Mouse (Mus musculus) ovary, postnatal 36 days (tissue): ENCODE data around the gene Lrrc59.

Experiments used
- DNase-seq: peaks from one replicate; pipeline ENCODE4 v3.0.0; 2022; ENCODE audit warnings: low spot score, mixed read lengths

Gene Lrrc59

DNA sequence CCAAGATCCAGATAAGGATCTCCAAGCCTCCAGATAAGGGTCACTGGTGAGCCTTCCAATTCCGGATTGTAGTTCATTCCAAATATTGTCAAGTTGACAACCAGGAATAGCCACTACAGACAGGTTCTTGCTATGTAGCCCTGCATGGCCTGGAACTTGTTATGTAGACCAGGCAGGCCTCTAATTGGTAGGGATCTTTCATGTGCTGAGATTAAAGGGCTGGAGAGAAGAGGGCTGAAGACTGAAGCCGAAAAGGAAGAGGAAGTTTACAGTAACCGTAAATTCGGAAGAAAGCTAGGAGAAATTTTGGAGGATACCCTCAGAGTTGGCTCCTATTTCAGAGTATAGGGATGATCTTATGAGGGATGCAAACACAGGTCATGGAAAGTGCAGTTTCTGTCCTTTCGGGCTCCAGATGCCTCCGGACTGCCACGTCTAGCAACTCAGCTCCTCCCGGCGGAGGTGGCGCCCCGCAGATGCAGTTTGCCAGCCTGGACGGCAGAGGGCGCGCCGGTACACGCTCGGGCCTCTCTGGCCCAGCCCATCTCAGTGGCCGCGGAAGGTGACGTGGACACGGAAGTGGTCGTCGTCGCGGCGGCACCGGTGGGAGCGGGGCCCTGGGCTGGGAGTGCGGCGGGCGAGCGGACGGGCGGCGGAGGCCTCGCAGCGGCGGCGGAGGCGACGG is at the start of gene Lrrc59:
Lrrc59 (plus strand) TSS at position 569 of the 685 bp plus-strand sequence.
- peak; percentile 96 for DNase-seq

DNA sequence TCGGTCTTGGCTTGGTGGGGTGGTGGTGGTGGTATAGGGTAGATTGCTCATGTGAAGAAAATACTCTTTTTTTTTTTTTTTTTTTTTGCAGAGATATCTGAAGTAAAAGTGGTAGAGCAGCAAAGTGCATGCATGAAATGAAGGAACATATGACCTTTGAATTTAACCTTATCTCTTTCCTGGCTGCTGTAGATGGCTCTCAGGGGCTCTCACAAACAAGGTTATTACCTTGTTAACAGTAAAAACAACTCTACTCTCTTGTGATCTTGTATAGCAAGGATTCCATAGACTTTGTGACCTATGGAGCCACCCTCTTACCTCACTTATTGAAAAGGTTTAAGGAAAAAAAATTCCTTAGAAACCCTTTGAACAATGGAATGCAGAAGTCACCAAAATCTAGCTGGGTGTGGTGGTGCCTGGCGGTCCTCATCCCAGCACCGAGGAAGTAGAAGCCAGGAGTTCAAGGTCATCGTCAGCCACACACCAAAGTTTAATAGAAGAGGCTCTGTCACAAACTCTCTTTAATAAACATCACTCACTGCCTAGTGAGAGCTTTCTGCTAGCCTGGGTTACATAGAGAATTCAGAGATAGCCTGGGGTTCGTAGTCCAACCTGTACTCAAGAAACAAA is 49.3 kb upstream of the Lrrc59 start:
- DNase-seq = no peak

DNA sequence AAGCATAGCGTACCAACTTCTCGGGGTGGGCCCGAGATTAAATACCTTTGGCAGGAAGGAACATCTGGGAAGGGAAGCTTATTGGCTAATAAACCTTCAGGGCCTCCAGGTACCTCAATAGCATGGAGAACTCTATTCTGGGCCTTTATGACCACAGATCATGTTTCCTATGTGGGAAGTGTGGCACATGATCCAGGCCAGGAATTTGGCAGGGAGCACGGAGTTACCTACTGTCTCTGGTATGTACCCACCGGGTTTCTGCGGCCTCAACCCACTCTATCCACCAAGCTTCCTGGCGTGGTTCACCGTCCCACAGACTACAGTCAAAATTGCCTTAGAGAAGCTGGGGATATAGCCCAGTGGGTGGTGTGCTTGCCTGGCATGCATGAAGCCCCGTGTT is 44.5 kb upstream of the Lrrc59 start:
- no peak for DNase-seq

DNA sequence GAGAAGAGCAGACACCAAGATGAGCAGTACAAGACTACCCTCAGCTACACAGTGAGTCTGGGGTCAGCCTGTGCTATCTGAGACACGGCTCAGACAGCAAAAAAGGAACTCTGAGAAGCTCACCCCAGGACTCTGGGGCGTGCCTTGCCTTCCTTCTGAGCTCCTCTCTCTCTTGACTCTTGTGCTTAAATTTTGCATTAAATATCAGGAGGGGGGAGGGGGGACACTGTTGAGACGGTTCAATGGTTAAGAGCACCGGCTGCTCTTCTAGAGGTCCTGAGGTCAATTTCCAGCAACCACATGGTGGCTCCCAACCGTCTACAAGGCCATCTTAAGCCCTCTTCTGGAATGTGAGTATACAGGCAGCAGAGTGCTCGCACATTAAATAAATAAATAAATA is 42.1 kb upstream of the Lrrc59 start:
- no peak for DNase-seq

DNA sequence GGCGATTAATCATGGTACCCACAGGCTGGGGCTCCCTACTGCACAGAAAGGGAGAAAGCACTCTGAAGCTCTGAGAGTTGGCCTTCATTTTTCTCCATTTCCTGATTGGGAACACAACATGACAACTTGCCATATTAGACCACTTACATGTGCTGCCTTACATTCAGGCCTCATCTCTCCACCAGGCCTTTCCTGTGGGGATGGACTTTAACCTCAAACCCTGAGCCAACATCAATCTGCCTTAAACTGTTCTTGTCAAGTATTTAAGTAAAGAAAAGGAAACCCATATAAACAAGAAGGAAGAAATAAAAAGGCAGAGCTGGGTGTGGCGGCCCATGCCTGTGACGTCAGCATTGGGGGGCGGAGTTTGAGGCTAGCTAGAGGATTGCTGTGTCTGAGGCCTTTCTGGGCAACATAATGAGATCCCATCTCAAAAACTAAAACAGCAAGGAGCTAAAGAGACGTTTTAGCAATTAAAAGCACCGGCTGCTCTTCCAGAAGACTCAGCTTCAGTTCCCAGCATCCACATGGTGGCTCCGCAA is 33.2 kb upstream of the Lrrc59 start:
- no peak for DNase-seq

DNA sequence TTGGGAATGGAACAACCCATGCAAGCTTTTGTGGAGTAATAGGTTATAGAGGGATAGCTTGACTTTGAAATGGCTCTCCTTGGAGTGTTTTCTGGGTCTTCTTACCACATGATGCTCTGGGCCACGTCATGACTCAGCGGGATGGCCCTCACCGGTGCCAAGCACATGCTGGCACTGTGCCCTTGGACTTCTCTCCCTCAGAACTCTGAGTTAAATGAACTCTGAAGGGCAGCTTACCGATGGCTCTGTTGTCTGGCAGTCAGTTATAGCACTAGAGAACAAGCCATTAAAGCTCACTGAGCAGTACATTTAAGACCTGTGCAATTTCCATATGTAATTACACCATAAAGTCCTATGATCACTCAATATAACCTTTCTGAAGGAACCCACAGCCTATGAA is 32.2 kb upstream of the Lrrc59 start:
- DNase-seq = peak; percentile 33

DNA sequence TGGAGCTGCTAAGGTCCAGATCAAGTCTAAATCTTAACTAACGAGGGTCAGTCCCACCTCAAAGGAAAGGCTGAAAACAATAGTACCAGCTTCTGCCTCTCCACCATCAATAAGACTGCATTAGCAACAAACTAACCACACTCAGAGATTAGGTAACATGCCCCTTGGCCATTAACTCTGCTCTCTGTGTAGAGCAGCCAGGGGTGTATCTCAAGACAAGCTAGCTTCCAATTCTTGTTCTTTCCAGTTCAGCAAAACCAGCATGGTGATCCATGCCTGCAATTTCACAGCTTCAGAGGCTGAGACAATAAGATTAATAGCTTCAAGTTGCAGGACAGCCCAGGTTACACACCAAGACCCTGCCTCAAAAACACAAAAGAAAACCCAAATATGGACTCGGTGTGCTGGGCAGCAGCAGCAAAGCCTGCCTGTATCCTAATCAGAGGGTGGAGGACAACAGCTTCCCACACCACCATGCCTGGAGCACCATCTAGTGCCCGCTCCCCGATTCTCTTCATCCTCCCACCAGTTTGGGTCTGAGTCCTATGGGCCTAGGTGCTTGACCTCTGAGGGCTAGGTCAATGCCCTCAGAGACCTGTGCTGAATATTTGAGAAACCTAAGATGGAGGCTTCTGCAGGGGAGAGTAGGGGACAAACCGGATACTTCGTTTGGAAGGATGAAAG is 31.0 kb upstream of the Lrrc59 start:
- DNase-seq = no peak

DNA sequence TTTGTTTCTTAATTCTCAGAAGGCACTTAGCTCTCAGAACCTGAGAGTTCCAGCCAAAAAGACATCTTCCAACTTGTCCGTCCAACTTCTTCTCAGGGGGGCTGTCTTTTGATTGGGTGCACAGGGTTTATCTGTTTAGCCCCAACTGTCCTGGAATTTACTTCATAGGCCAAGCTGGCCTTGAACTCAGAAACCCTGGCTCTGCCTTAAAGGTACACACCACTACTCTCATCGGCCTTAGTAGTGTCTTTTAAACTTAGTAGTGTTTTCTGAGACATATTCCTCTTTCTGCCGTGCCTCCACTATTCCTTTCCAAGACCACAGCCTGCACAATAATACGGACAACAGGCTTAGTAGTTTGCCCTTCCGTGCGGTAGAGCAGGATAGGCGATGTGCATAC is 29.1 kb upstream of the Lrrc59 start:
- no peak for DNase-seq

DNA sequence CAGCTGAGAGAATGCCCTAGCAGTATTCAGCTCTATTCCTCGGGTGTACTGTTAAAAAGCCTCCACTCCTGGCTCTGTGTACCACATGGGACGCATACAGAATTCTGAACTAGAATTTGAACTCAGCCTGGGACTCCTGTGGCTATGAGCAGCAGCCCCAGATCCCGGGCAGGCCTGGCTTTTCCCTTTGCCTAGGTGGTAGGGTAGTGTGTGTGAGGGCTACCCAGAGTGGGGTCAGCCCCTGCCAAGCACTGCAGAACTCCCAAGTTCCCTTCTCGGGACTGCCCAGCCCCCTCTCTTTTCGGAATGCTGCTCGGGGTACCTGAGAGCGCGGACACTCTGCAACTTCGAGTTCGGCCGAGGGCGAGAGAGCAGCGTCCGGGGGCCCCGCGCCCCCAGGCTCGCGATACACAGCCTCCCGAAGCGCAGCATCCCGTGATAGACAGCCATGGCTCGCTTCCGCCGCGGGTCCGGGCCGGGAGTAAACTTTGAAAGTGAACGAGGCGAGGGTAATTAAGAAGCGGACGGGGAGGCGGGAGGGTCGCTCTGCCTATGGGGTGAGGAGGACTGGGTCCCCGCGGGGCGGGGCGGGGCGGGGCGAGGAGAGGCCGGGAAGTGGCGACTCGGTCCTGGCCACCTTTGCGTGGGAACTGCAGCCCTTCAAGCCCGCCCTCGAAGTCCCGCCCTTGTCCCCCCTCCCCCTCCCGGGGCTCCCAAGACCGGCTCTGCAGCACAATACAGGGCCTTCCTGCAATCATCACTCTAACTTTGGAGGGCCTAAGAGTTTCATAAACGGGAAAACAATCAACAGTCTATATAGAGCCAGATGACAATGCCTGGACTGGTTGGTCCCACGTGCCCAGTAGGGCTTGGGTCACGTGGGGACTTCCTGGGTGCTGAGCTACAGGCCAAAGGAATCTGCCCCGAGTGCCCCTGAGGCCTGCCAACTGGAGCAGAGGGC is 28.0 kb upstream of the Lrrc59 start, which contains the start of gene Acsf2:
Acsf2 (minus strand) TSS at position 551 of the 961 bp plus-strand sequence.
- DNase-seq = peak; percentile 87

DNA sequence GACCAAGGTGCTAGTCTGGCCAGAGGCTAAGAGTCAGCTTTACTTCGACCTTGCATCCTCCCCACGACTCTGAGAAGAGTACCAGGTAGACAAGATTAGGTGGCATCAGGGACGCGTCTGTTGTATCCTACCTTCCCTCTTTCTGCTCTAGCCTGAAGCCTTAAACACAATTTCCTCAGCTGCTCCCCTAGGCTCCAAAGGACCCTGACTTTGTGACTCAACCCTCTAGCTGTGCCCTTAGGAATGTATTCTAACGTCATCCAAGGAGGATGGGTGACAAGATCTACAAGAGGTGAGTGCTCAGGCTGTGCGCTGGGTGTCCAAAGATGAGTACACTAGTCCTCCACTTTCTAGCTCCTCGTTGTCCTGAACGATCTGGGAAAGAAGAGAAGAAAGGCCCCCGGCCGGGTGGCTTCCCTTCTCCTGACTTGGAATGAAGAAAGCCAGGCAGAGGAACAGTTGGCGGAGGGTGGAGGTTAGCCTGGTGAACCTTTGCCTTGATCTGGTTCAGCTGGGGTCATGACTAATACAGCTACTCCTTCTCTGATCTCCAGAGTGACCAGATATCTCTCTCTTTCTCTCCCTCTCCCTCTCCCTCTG is 27.1 kb upstream of the Lrrc59 start:
- no peak for DNase-seq

DNA sequence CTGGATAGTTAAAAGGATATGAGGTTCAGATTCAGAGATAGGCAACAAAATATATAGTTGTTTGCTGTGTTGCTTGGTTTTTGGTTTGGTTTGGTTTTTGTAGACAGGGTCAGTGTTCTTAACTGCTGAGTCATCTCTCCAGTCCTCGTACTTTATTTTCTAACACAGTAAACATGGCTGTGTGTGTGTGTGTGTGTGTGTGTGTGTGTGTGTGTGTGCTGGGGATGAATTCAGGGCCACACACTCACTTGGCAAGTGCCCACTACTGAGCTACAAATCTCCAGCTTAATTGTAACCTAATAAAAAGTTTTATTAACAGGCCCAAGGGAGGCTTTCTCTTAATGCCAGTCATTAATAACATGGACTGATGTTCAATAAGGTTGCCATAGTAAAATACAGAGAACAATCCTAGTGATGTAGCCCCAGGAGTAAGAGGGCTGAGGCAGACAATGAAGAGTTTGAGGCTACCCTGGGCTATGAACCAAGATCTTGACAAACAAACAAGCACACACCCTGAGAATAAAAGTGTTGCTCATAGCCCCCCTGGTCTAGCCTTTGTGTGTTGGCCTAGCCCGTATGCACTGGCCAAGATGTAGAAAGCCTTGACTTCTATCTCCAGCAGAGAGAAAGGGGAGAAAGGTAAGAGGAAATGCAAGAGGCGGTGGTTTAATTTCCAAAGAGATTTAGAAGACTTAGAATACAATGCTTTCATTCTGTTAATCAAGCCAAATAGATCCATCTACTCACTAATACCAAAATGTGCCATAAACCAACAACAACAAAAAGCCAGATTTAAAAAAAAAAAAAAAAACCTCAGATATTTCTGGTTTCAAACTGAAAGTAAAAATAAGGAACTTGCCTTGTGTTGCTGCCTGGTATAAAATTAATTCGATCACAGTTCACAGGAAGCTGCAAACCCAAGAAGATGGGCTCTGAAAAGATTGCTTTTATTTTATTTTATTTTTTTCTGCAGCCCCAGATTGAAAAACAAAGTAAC is 18.5 kb upstream of the Lrrc59 start:
- no peak for DNase-seq

DNA sequence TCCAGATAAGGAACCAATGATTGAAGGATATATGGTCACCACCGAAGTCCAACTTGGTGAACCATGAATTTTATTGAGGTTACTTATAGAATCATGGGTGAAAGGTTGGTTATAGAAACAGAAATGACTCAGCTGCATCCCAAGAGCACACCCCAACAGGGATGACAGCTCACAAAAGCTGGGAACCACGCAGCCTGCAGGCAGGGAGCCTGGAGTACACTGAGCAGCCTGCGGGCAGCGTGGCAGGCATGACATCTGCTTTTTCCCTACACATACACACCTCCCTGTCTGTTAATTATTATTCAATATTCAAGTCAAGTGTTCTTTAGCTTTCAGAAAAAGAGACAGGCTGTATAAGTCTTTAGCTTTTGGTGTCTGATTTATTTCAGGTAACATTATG is 15.0 kb upstream of the Lrrc59 start:
- DNase-seq = no peak

DNA sequence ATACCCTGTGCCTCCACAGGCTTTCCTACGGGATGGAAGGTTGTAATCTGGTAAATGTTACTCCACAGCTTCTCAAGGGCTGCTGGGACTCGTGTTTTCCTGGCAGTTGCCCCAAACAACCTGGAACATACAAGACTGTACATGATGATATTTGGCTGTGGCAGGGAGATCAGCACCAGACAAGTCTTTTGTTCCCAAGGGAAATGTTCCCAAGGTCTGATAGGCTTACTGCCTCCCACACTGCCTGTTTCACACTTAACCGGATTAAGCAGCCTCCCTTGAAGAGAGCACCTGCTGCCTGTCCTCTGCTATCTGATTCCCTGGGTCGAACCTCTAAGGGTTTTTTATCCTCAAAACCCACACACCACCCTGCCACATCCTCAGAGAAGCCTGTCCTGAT is 14.1 kb upstream of the Lrrc59 start:
- no peak for DNase-seq

DNA sequence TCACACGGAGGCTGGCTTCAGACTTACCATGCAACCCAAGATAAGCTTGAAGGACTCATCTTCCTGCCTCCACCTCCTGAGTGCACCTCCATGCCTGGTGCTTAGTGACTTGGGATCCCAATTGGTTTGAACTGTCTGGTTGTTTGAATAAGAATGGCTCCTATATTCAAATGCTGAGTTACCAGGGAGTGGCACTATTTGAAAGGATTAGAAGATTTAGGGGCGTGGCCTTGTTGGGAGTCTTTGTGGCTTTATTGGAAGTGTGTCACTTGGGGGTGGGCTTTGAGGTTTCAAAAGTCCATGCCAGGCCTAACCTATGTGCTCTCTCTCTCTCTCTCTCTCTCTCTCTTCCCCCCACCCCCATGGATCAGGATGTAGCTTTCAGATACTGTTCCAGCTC is 11.9 kb upstream of the Lrrc59 start:
- no peak for DNase-seq

DNA sequence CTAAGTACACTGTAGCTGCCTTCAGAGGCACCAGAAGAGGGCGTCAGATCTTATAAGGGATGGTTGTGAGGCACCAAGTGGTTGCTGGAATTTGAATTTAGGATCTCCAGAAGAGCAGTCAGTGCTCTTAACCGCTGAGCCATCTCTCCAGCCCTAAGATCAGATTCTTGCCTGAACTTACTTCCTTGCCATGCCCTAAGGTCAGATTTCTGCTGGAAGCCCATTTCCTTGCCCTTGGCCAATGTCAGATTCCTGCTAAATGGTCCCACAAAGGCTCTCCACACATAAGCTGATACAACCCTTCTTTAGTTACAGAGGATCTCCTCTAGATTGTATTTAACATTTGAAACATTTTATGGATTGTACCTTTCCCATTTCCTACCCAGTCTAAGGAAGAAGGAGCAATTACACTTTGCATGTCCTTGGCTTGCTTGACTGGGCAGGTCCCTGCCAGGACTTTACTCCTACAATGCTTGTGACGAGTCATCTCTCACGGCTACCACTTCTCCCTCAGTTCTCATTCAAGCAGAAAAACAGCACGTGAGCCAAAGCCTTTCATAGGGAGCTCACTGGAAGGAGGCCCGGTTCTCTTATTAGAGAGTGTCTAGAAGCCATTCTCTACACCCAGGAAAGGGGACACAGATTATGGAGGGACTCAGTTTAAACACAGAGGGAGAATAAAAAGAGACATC is 8.7 kb upstream of the Lrrc59 start:
- DNase-seq = no peak

DNA sequence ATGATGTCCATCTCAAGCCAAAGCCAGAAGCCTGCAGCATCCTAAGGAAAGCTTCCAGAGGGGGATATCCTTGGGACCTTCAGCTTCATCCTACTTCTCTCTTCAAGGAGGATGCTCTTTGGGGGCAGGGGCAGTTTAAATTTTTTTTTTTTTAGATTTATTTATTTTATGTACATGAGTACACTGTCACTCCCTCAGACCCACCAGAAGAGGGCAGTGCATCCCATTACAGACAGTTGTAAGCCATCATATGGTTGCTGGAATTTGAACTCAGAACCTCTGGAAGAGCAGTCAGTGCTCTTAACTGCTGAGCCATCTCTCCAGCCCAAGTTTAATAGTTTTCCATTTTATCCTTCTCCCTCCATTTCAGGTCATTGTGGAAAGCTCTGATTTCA is 8.1 kb upstream of the Lrrc59 start:
- DNase-seq = no peak

DNA sequence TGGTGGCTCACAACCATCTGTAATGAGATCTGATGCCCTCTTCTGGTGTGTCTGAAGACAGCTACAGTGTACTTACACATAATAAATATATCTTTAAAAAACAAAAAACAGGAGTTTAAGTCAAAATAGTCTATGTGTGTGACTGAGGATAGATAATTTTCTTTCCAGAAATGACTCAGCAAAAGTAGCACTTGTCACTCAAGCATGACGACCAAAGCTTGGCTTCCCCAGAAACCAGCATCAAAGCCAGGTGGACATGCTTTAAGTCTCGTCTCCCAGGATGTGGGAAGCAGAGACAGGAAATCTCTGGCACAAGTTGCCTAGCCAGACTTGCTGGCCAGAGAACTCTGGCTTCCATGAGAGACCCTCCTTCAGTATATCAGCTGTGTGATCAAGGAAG is 7.4 kb upstream of the Lrrc59 start:
- no peak for DNase-seq

DNA sequence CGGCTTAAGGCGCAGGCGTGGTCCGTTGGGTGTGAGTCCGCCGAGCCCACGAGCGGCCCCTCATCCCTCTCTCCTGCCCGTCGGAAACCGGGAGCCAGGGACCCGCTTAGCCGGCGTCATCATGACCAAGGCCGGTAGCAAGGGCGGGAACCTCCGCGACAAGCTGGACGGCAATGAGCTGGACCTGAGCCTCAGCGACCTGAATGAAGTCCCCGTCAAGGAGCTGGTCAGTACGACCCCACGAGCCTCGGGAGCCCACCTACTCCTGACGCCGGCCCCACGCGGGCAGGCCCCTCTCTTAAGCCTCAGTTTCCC is 274 bp downstream of the Lrrc59 start:
- DNase-seq = no peak

DNA sequence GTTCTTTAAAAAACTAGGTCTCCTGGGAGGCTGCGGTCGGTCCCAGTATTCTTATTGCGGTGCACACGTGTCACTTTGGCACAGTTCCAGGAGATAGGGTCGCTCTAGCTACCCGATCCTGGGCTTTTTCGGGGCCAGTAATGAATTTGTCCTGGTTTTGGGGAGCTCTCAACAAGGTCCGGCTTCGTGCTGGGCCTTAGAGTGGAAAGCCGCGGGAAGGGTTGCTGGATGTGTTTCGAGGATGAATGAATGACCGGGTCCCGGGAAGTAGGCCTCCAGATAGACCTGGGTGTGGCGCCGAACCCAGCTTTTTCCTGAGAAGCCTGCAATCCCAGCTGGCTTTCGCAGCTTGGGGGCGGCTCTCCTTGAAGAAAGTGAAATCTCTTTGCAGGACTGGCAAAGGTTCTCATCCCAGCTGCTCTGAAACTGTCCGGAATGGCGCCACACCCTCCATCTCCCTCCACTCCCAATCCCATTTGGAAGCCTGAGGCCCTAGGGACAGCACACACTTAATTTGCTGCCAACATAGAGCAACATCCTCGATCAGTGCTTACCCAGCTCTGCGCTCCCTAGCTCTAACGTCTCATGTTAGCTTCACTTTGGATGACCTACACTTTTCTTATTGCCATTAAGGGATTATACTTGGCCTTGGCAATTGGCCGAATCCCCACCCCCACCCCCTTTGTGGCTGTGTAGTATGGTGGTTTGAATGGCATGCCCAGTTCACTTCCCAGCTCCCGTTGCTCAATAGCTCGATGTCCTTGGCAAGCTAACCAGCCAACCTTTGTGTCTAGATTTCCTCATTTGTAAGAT is 838 bp downstream of the Lrrc59 start:
- peak; percentile 46 for DNase-seq
